Mouse (Mus musculus) lung, adult 2 months (tissue): ENCODE measurements at regions not wholly inside any gene's neighbourhood (a gene's known extent, or its start where the extent isn't known, plus 50 kb on each side); places are given as distances from the start of the nearest gene placed in this dataset.

Experiments used
- DNase-seq: peaks from one replicate; pipeline ENCODE4 v3.0.0; 2022
- H3K4me1 ChIP-seq: fragments of 200-500 bp; 2 replicates; pipeline ENCODE4 v1.6.1; 2011; ENCODE audit warnings: low read length; ENCODE audit not compliant: control insufficient read depth, insufficient read depth
- H3K4me3 ChIP-seq: fragments of 200-500 bp; replicated peaks from 2 replicates; pipeline ENCODE3; 2011; ENCODE audit warnings: low read depth, mild to moderate bottlenecking, control low read depth, low read length; ENCODE audit errors: extremely low read depth
- CTCF ChIP-seq: fragments of 200-500 bp; IDR thresholded peaks from 2 replicates; pipeline ENCODE4 v1.5.1; 2011; ENCODE audit warnings: mild to moderate bottlenecking, low read length, control low read depth; ENCODE audit not compliant: insufficient read depth
- POLR2A ChIP-seq: fragments of 200-500 bp; IDR thresholded peaks from 2 replicates; pipeline ENCODE4 v1.6.1; 2011; ENCODE audit warnings: low read depth, mild to moderate bottlenecking, control low read depth, low read length, borderline replicate concordance; ENCODE audit errors: extremely low read depth
- WGBS: fragments of 180-500 bp; shearing (Covaris S2); methylation state at CpG from one replicate; pipeline ENCODE4 v1.1.7; 2018; 5-methylcytosine and 5-hydroxymethylcytosine counted together

DNA sequence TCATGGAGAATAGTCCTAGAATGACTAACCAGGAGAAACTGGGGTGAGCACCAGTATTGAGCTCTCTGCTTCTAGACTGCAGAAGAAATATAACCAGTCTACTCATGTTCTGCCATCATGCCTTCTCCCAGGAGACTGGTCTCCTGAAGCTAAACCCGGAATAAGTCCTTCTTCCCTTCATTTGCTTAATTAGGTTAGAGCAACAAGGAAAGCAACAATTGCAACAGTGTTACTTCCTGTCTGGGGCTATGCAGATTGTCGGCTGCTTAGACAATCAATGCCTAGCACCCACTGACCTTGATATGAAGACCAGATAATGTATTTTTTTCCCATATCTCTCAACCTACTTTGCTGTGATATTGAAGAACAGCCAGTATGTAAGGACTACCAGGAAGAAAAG lies 108.5 kb upstream of the Ado start:
- no peak for DNase-seq

DNA sequence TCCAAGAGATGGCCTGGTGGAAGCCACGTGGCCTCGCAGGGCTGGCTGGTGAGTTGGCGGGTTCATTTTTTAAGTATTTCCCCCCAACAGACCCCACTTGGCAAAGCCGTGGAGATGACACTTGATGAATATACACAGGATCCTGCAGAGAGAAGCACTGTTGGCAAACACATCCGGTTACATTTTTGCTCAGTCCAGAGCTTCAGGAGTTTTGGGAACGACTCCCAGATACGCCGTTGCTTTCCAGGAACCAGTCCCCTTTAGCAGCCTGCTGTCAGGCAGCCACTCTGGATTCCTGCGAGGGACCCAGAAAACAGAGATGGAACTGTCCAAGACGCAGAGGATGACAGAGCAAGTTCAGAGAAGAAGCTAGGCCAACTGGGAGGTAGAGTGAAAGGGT lies 105.8 kb upstream of the Ado start:
- WGBS = 54% methylated on average over 10 of the region's 10 CpGs
- Histone ChIP-seq H3K4me1 (no peaks in the 10 kb centered on the region), H3K4me3 (no peak overlapping the region)
- no peak for TF ChIP-seq CTCF
- TF ChIP-seq POLR2A = no peak
- no peak for DNase-seq

More for the DNA sequence above, 108.5 kb upstream of the Ado start:
- Histone ChIP-seq H3K4me1 (no peaks in the 10 kb centered on the region), H3K4me3 (no peak overlapping the region)
- 52% methylated on average over 2 of the region's 2 CpGs for WGBS
- TF ChIP-seq POLR2A = no peak
- TF ChIP-seq CTCF = no peak

DNA sequence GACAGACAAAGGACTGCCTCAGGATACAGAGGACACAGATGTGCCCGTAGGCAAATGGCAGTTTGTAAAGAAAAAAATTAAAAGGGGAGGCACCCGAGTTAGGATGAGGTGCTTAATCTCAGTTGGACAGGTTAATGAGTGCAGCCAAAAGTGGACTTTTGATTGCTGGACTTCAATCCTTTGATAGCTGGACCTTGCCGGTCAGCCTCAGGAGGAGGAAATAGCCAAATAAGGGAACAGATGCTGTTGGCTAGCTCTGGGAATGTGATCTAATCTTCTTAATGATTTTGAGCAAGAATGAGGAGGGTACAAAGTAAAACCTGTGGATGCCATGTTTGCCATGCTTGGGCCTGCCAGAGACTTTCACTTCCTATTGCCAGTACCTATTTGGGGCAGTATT lies 103.5 kb upstream of the Ado start:
- H3K4me3 ChIP-seq = no peak overlapping the region
- no peak for DNase-seq
- TF ChIP-seq CTCF (no peak), POLR2A (no peak)
- 68% methylated on average over 3 of the region's 3 CpGs for WGBS
- peaks cover 3% of the 10 kb centered on the region; the same call in 1 of the 2 replicates for H3K4me1 ChIP-seq

- Histone ChIP-seq H3K4me3 (no peak overlapping the region), H3K4me1 (peaks cover 3% of the 10 kb centered on the region; the same call in 1 of the 2 replicates)
- no peak for DNase-seq
- WGBS = 83% methylated on average over 2 of the region's 2 CpGs
- no peak for TF ChIP-seq CTCF
- no peak for TF ChIP-seq POLR2A
Observed at GRCm38 (mm10) chr10:67651386-67651785, 102.6 kb upstream of the Ado start.

DNA sequence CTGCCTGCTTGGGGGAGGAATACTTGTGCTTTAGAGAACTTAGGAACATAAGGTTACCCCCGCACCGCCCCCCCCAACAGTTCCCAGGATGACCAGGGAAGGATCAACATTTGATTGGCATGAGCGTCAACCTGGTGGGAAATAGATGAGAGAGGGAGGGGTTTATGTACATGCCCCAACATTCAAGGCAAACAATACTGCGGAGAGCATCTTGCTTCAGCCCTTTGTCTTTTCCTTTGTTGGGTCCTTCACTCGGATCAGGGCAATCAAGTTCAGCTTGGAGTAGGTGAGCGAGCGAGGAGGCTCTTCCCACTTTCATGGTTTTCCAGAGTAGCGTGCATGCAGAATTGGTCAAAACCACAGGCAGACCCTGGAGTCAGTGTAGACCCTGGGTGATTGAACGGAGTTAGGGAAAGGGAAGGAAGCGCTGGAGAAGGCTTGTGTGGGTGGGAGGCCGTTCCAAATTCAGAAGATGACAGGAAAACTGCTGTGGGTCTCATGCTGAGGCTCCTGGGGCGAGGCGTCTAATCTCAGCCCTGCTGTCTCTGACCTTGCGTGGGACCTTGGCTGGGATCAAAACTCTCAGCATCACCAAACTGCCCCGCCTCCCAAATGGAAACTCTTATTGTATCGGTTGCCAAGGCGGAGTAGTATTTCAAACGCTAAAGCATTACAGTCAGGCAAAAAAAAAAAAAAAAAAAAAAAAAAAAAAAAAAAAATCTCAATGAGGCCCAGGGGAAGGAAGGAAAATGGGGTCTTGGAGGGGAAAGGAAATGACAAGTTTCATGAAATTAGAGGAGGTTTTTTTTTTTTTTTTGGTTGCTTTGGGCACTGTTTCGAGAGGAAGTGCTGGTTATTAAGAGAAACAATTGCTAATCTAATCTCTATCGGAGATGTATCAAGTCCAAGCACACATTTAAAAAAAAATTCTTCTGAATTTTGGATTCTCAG lies 99.3 kb upstream of the Ado start:
- Histone ChIP-seq H3K4me3 (peak overlapping the region; percentile 28), H3K4me1 (peaks cover 3% of the 10 kb centered on the region; the same call in 1 of the 2 replicates)
- no peak for TF ChIP-seq POLR2A
- TF ChIP-seq CTCF = no peak
- WGBS = 15% methylated on average over 20 of the region's 20 CpGs
- no peak for DNase-seq

DNA sequence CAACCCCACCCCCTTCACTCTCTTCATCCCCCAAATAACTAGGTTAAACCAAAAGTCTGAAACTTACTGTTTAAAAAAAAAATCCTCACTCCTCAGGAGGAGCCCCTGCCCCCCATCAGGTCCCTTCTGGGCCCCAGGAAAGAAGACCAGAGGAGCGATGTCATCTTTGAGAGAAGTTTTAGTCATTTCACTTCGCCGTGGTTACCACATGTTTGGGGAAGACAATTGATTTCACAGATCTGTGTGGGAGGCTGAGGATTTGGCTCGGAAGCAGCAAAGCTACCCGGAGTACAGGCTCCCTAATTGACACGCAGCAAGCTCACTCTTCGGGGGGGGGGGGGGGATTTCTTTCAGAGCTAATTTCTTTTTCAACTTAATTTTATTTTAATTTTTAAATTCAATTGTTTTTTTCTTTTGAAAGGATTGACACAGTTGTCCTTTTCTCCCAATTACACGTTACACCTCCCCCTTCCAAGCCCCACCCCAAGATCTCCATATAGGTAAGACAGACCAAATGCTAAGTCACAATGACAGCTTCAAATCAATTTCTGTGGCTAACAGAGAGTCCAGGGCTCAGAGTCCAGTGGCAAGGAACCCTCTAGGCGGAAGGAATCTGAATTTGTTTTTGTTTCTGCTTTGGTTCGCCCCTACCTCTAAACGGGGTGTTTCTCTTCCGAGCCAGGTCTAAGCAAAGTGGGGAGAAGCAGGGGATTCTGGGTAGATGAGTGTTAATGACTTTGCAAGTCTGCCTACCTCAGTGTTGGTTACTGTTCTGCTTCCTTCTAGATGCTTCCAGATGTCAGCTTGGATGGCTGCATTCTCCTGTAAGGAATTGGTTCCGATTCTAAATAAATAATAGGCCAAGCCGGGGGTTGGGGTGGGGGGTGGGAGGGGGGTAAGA lies 98.2 kb upstream of the Ado start:
- H3K4me1 ChIP-seq = peaks cover 3% of the 10 kb centered on the region; the same call in 1 of the 2 replicates
- WGBS = 25% methylated on average over 14 of the region's 14 CpGs
- peak overlapping the region; percentile 6 for H3K4me3 ChIP-seq
- TF ChIP-seq POLR2A = no peak
- no peak for DNase-seq

GRCm38 (mm10) chr10:67645821-67646220 lies 97.1 kb upstream of the Ado start:
- Histone ChIP-seq H3K4me3 (no peak overlapping the region), H3K4me1 (peaks cover 3% of the 10 kb centered on the region; the same call in 1 of the 2 replicates)
- TF ChIP-seq CTCF = no peak
- WGBS = 59% methylated on average over 3 of the region's 3 CpGs
- no peak for DNase-seq

- H3K4me1 ChIP-seq = peaks cover 3% of the 10 kb centered on the region; the same call in 1 of the 2 replicates
- TF ChIP-seq CTCF (no peak), POLR2A (no peak)
- WGBS = 34% methylated on average over 1 of the region's 1 CpGs
- DNase-seq = no peak
- no peak overlapping the region for H3K4me3 ChIP-seq
Observed at GRCm38 (mm10) chr10:67644280-67644679, 95.5 kb upstream of the Ado start.

DNA sequence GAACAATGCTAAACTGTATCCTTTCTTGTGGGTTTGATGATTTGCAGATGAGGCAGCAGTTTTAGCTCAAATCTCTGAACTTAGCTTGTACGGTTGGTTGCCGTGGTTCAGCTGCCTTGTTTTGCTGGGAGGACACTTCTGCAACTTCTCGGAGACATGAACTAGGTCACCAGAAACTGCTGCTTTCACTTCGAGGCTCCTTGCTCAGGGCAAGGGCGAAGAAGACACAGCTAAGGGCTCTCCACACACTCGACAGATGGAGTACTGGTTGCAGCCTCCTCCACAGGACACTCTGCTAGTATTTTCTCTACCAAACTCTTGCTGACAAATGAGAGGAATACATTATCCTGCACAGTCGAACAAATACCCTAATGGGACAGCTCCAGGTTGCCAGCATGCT lies 94.9 kb upstream of the Ado start:
- 31% methylated on average over 7 of the region's 7 CpGs for WGBS

More for the DNA sequence above, 94.9 kb upstream of the Ado start:
- Histone ChIP-seq H3K4me3 (no peak overlapping the region), H3K4me1 (peaks cover 3% of the 10 kb centered on the region; the same call in 1 of the 2 replicates)
- no peak for DNase-seq
- TF ChIP-seq POLR2A = no peak
- no peak for TF ChIP-seq CTCF
